In the genomic region with DNA sequence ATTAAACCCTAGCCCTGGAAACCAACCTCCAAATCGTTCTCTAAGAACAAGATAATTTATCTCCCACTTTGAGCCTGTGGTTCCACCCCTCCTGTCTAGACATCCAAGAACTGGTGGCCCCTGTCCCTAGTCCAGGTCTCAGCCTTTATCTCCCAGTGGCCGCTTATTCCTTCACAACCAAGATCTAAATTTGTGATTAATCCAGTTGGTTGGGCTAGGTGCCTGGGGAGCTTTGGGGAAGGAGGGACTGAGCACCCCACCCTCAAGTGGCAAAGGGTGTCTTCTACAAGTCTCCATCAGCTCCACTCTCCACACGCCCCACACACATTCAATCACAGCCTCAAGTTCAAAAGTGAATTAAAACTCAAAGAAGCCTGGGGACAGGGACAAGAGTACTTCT, we compare ENCODE assay signal across 15 mouse cellular contexts. TPM values are rescaled to one million over a fixed set of nuclear protein-coding genes. Genes with fewer than 3 reads are reported as not detected.
DNase-seq lines count a peak whose midpoint lies in the region; ATAC-seq lines count a peak whose summit lies in the region.
"Had no signal": no experiment of that assay in that cellular context is flagged by ENCODE, and none has a peak within 500 bp of the region (broad histone marks: within the 10 kb centered on the region; RNA-seq: fewer than 3 reads in every experiment).

No protein-coding gene starts in this region.

- peak overlapping the region; percentile 96 for H3K4me2 ChIP-seq in forebrain, embryonic 15.5 days (replicated peaks)
- H3K4me2 ChIP-seq in midbrain, embryonic 11.5 days: peak overlapping the region; percentile 44
- peak overlapping the region; percentile 62 for H3K4me2 ChIP-seq in neural tube, embryonic 15.5 days
- H3K4me2 ChIP-seq: limb, embryonic 13.5 days had no signal

- no peaks in the 10 kb centered on the region for H3K27me3 ChIP-seq in forebrain, embryonic 15.5 days
- peaks cover 99% of the 10 kb centered on the region for H3K27me3 ChIP-seq in midbrain, embryonic 11.5 days (ENCODE audit: control insufficient read depth, insufficient read depth, low read length)
- H3K27me3 ChIP-seq in neural tube, embryonic 15.5 days (replicated peaks): peaks cover 15% of the 10 kb centered on the region; the same call in 1 of the 2 replicates

- peak overlapping the region; percentile 99 for H3K27ac ChIP-seq in forebrain, embryonic 15.5 days (replicated peaks)
- peak overlapping the region; percentile 89 for H3K27ac ChIP-seq in midbrain, embryonic 11.5 days (ENCODE audit: low read depth, low read length)
- peak overlapping the region; percentile 98 for H3K27ac ChIP-seq in neural tube, embryonic 15.5 days (replicated peaks)
- H3K27ac ChIP-seq: limb, embryonic 13.5 days had no signal

- H3K9ac ChIP-seq in forebrain, embryonic 15.5 days (replicated peaks): peak overlapping the region; percentile 93
- H3K9ac ChIP-seq in midbrain, embryonic 11.5 days (ENCODE audit: low read length): peak overlapping the region; percentile 72; the same call in 1 of the 2 replicates
- peak overlapping the region; percentile 73 for H3K9ac ChIP-seq in neural tube, embryonic 15.5 days (replicated peaks)
- H3K9ac ChIP-seq: limb, embryonic 13.5 days had no signal

- 2% methylated on average over 3 of the region's 3 CpGs for WGBS in forebrain, embryonic 15.5 days
- WGBS in midbrain, embryonic 11.5 days: 1% methylated on average over 3 of the region's 3 CpGs
- WGBS in neural tube, embryonic 15.5 days: 4% methylated on average over 3 of the region's 3 CpGs

- no peaks in the 10 kb centered on the region for H3K36me3 ChIP-seq in forebrain, embryonic 15.5 days
- H3K36me3 ChIP-seq in midbrain, embryonic 11.5 days (ENCODE audit: control insufficient read depth, insufficient read depth, low read length): no peaks in the 10 kb centered on the region
- no peaks in the 10 kb centered on the region for H3K36me3 ChIP-seq in neural tube, embryonic 15.5 days
- H3K36me3 ChIP-seq: limb, embryonic 13.5 days had no signal

- peak; percentile 12 for ATAC-seq in forebrain, embryonic 15.5 days (replicated peaks)
- peak; percentile 36; the same call in 1 of the 2 replicates for ATAC-seq in midbrain, embryonic 11.5 days (ENCODE audit: low FRiP score)
- peak; percentile 48 for ATAC-seq in neural tube, embryonic 15.5 days (ENCODE audit: low FRiP score)

- DNase-seq in layer of hippocampus, postnatal 10 days (ENCODE audit: low spot score in 2 of 2): peak; percentile 48 to 54
- DNase-seq in layer of hippocampus, adult 8-10 months (ENCODE audit: low spot score in 2 of 2): no peak
- no peak for DNase-seq in midbrain, embryonic 11.5 days (ENCODE audit: low spot score, missing footprints)
- no peak for DNase-seq in lung, postnatal 25 days (ENCODE audit: low spot score)
- DNase-seq in ovary, adult 18-20 months (ENCODE audit: low spot score): no peak
- DNase-seq: gastrocnemius, postnatal 14 days; kidney, adult 2 months; lung, adult 2 months; thymus, adult 2 months had no signal

- peaks cover 67% of the 10 kb centered on the region for H3K4me1 ChIP-seq in forebrain, embryonic 15.5 days
- H3K4me1 ChIP-seq in midbrain, embryonic 11.5 days (ENCODE audit: control insufficient read depth, insufficient read depth, low read length): peaks cover 36% of the 10 kb centered on the region
- H3K4me1 ChIP-seq in neural tube, embryonic 15.5 days: peaks cover 65% of the 10 kb centered on the region

- no peaks in the 10 kb centered on the region for H3K9me3 ChIP-seq in forebrain, embryonic 15.5 days
- H3K9me3 ChIP-seq in midbrain, embryonic 11.5 days (ENCODE audit: control insufficient read depth, low read length): no peaks in the 10 kb centered on the region
- no peaks in the 10 kb centered on the region for H3K9me3 ChIP-seq in neural tube, embryonic 15.5 days (replicated peaks)
- H3K9me3 ChIP-seq: limb, embryonic 13.5 days had no signal

- peak overlapping the region; percentile 82 for H3K4me3 ChIP-seq in forebrain, embryonic 15.5 days
- H3K4me3 ChIP-seq in midbrain, embryonic 11.5 days (ENCODE audit: low read depth, low read length): peak overlapping the region; percentile 44; the same call in 1 of the 2 replicates
- peak overlapping the region; percentile 58 for H3K4me3 ChIP-seq in neural tube, embryonic 15.5 days (replicated peaks)
- H3K4me3 ChIP-seq: limb, embryonic 13.5 days had no signal

RNA-seq across cellular contexts. Expression of a gene that starts 48.0 kb away (rescaled TPM):
- under 1 TPM in 1 of 2 experiments, not detected in 1; 0.25 TPM for total RNA-seq in layer of hippocampus, postnatal 10 days (2021)
- total RNA-seq in layer of hippocampus, adult 8-10 months (2022): not detected
- polyA plus RNA-seq in forebrain, embryonic 15.5 days (2015; fragmentation: Nextera tagmentation; extraction: Ambion mirVana): 0.10 and 0.14 TPM in 2 replicates
- polyA plus RNA-seq in midbrain, embryonic 11.5 days (2014; fragmentation: Nextera tagmentation; extraction: Ambion mirVana): 0.15 TPM in 1 of 2 replicates, not detected in the other
- 0.78 and 0.83 TPM in 2 replicates for polyA plus RNA-seq in neural tube, embryonic 15.5 days (2015; fragmentation: Nextera tagmentation; extraction: Ambion mirVana)
- total RNA-seq: gastrocnemius, postnatal 14 days; layer of hippocampus, postnatal 25 days; megakaryocyte-erythroid progenitor cell, adult 5-6 weeks had no signal
- polyA plus RNA-seq: heart, postnatal 0 days had no signal

Comparison
In these comparisons a context has a peak if more than half of its experiments do, and no peak if none do; other contexts are left out.
1. DNase-seq: peak in layer of hippocampus, postnatal 10 days (2 of 2); none in layer of hippocampus, adult 8-10 months (0 of 2), midbrain, embryonic 11.5 days (single experiment), lung, postnatal 25 days (single experiment) and ovary, adult 18-20 months (single experiment).
2. H3K4me2 ChIP-seq: peak in every context shown above with its lines; median percentile 96 in forebrain, embryonic 15.5 days; 62 in neural tube, embryonic 15.5 days; 44 in midbrain, embryonic 11.5 days.
3. Peak in every context shown above with its lines, with median percentiles within 50 percentile points of each other: ATAC-seq, H3K27ac ChIP-seq, H3K4me3 ChIP-seq and H3K9ac ChIP-seq.